ENCODE assay signal across 14 mouse cellular contexts in the genomic region with DNA sequence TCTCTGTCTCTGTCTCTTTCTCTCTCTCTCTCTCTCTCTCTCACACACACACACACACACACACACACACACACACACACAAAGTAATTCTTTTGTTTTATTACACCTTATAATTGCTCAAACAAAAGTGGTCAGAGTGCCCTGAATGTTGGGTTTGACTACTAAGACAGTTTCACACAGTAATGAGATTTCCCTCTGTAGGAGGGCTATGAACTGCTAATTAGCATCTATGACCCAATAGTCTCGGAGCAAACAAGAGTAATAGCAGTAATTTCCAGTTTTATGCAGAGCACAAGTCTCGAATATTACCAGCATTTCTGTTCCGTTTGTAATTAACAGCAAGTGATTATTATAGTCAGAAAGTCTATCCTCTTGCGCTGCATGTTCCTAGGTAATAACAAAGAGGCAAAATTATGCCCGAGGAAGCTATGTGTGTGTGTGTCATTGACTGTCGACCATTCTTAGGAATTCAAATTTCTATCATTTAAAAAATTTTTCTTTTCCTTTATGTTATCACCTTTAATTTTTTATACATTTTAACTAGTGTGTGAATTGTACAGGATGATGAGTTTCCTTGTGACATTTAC.
"Had no signal": no experiment of that assay in that cellular context is flagged by ENCODE, and none has a peak within 500 bp of the region (broad histone marks: within the 10 kb centered on the region; RNA-seq: fewer than 3 reads in every experiment).

No protein-coding gene starts in this region.

- H3K4me3 ChIP-seq: kidney, embryonic 15.5 days; left cerebral cortex, adult 2 months; liver, embryonic 13.5 days; midbrain, embryonic 15.5 days; myocyte had no signal

- H3K9me3 ChIP-seq: kidney, embryonic 15.5 days; liver, embryonic 13.5 days; midbrain, embryonic 15.5 days had no signal

- ATAC-seq: midbrain, embryonic 15.5 days had no signal

- H3K27me3 ChIP-seq: kidney, embryonic 15.5 days; liver, embryonic 13.5 days; midbrain, embryonic 15.5 days had no signal

- H3K36me3 ChIP-seq: kidney, embryonic 15.5 days; liver, embryonic 13.5 days; midbrain, embryonic 15.5 days had no signal

- H3K4me2 ChIP-seq: kidney, embryonic 15.5 days; liver, embryonic 13.5 days; midbrain, embryonic 11.5 days; midbrain, embryonic 15.5 days had no signal

- DNase-seq: kidney, postnatal 10 days; kidney, postnatal 36 days; layer of hippocampus, postnatal 36 days; liver, embryonic 13.5 days; lung, adult 2 months; lung, postnatal 14 days; lung, postnatal 4 days; thymus, adult 18-20 months; thymus, postnatal 36 days had no signal

- H3K4me1 ChIP-seq: kidney, embryonic 15.5 days; liver, embryonic 13.5 days; midbrain, embryonic 15.5 days had no signal

- H3K9ac ChIP-seq: kidney, embryonic 15.5 days; liver, embryonic 13.5 days; midbrain, embryonic 15.5 days had no signal

- H3K27ac ChIP-seq: kidney, embryonic 15.5 days; left cerebral cortex, adult 2 months; liver, embryonic 13.5 days; midbrain, embryonic 15.5 days had no signal
